Mouse (Mus musculus) embryo, embryonic 10.5 days (tissue): ENCODE results near the gene Tmem52.
"Not testable (repeated sequence)": the region's sequence is repeated elsewhere in the genome, so short reads cannot be mapped to it uniquely, and the experiment has no call there.

Experiments
- DNase-seq: peaks from one replicate; pipeline ENCODE4 v3.0.0-alpha.2; 2015; ENCODE audit warnings: low spot score

Tmem52 gene

GRCm38 (mm10) chr4:155472716-155473290 is 3.9 kb downstream of the Tmem52 start:
- no peak for DNase-seq

DNA sequence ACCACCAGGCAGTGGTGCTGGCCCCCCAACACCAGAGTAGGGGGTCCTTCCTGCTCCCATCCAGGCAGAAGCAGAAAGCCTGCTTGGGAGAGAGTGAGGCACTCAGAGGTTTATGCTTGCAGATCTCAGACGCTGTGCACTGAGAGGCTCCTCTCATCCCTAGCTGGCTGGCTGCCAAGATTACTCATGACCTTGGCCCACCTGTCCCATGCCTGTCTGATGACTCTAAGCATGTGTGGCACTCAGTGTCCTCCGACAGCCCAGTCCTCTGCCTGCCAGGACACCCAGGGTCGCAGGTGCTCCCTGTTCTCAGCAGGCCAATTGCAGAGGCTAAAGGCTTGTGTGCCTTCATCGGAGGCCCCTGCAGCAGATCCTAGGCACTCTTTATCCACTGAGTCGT is 4.4 kb downstream of the Tmem52 start:
- DNase-seq, result no peak

DNA sequence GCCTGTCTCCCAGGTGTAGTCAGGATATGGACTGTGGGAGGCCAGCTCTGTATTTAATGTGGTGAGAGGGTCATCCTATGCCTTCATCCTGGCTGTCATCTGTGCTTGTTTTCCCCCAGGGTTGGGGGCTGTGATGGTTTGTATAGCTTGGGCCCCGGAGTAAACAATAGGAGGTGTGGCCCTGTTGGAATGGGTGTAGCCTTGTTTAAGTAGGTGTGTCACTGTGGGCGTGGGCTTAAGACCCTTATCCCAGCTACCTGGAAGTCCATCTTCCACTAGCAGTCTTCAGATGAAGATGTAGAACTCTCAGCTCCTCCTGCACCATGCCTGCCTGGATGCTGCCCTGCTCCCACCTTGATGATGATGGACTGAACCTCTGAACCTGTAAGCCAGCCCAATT is 4.9 kb downstream of the Tmem52 start:
- not testable (repeated sequence) for DNase-seq

DNA sequence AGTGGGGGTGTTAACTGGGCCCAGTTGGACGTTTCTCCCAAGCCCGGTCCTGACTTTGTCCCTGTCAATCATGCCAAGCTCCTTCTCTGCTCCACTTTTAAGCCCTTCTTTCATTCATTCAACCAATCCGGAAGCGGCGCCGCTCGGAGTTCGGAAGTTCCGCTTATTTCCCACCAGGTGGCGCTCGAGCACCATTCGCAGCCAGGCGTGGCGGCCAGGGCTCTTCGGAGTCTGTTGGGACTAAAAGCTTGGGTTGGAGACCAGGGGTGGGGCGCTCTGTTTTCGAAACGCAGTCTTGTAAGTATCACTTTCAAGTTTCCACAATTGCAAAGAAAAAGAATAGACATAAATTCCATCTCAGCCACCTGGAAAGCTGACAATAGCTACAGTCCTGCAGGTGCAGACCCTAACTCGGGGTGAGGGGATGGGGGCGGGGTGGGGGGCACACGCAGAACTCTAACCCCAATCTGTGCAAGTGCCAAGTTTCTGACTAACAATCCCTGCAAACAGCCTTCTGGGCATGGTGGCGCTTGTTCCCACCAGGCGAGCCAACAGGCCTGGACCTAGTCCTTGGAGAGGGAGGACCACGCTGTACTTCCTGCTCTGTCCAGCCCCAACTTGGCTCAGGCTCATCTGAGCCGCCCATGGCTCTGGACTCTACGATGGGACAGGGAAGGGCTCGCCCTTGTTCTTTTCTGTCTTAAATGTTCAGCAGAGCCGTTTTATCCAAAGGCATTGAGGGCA is 12.6 kb downstream of the Tmem52 start:
- DNase-seq, result peak; percentile 89

DNA sequence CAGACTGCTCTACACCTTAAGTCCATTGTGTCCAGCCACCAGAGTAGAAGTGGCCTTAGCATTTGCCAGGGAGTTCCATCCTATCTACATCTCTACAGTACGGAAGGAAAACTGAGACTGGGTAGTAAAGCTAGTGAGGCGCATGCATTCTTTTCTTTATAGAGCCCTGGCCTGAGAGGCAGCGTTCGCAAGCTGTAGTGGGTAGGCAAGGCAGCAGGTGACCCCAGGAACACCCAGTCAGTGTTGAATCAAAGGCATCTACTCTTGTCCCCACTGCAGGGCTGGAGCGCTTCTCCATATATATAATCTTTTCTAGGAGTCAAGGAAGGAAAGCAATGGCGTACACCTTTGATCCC is 13.2 kb downstream of the Tmem52 start:
- DNase-seq, result no peak

- no peak for DNase-seq
These were observed 14.0 kb downstream of the Tmem52 start for GRCm38 (mm10) chr4:155482733-155483540.

- DNase-seq, result no peak
These were observed 16.6 kb downstream of the Tmem52 start for GRCm38 (mm10) chr4:155485521-155485920.

GRCm38 (mm10) chr4:155487746-155488145 is 18.8 kb downstream of the Tmem52 start:
- no peak for DNase-seq

DNA sequence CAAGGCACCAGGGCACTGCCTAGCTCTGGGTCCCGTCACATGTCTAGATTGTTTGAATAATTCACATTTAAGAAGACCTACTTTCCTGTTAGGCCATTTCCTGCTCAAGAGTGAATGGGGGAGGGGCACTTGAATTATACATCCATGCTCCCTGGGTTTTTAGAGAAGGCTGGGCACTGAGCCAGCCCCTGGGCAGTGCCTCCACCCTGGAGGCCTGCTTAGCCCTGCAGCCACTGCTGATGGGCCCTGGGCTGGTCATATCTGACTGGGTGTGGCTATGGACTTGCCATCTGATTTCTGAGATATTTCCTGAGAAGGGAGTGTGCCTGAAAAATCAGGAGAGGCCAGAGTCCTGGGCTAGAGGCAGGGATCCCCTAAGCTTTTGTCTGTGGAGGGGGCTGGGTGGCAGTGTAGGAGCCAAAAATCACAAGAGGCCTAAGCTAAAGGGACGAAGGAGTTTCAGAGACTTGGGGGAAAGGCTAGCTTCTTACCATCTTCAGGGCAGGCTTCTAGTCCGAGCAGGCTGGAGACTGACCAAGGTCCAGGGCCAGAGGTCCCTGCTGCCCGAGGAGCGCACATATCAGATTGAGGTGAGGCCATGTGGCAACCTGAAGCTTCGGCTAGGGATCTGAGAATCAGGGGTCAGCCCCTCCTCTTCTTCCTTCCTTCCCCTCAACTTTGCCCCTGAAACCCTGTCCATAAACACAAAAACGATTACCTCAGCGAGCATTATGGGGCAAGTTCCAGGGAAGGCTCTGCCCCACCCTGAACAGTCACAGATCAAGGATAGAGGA is 19.5 kb downstream of the Tmem52 start:
- DNase-seq, result peak; percentile 37

DNA sequence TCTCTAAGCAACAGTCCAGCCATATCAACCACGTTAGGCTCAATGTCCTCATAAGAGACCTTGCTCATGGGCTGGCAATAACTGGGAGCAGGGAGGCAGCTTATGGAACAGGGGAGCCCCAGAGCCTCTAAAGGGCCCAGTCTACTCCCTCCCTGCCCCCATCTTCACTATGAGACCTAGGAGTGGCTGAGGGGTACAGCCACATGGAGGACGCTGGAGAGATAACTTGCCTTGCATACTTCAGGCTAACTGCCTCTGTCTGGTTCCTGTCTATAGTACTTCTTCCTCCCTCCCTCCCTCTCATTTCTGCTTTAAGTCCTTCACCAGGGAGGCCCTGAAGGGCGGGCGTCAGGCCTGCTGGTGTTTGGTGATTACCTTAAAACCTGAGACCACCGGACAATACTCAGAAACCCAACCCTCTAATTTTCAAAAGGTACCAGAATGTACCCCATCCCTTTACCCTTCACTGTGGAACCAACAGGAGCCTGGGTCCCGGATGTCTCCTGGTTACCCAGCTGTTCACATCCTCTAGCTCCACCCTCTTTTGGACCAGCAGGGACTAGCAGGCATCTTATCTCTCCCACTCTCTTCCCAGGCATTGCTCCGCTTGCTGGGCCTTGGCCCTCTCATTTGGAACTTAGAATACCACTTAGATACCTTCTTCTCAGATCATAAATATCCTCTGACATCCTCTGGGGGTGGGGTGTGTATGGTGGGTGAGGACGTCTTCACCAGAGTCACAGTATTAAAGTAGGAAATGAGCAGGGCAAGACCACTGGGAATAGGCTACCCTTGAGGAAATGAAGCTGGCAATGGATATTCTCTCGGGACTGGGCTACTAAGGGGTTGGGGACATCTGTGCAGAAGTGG is 20.4 kb downstream of the Tmem52 start:
- DNase-seq, result no peak

- DNase-seq, result peak; percentile 18
These were observed 21.5 kb downstream of the Tmem52 start for GRCm38 (mm10) chr4:155490456-155490855.

DNA sequence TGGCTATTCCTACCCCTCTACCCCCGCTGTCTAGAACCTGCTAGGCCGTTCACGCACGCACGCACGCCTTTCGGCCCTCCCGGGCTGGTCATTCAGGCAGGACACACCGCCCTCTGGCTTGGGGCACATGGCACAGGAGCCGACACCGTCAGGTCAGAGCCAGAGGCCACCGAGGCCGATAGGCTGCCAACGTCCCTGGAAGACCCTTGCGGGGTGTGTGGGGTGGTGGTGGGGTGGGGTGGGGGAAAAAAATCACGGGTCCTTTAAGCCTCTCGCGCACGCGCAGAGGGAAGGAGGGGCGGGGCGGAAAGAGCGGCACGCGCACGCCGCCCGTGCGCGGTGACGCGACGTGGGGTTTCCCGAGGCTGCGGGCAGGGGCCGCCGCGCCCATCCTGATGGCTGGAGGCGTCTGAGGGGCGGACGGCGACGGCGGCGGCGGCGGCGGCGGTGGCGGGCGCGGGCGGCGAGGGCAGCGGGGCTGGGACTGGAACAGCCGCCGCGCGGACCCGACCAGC is 22.1 kb downstream of the Tmem52 start, which contains the start of gene Gnb1:
Gene Gnb1 (plus strand): TSS at position 372 of the 515 bp plus-strand sequence.
- DNase-seq, result peak; percentile 90

- DNase-seq, result peak; percentile 54
These were observed 22.7 kb downstream of the Tmem52 start for GRCm38 (mm10) chr4:155491529-155492130.

DNA sequence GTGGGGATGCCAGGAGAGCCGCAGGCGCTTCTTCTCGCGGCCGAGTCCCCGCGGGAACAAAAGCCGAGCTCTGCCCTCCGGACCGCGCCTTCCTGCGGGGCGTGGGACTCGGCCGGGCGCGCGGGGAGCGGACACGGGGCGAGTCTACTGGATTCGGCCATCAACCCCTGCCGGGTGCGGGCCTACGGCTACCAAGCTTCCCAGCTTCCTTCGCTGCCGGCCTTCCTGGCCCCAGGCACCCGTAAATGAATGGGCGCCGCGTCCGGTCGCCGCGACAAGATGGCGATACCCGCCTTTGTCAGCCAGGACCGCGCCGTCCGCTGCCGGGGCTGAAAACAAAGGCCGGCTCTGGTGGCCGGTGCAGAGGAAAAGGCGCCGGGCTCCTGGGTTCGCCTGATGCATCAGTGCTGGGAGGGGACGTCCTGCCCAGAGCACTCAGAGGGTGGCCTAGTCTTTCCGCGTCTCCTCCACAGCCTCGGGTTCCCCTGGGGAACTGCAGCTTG is 23.3 kb downstream of the Tmem52 start:
- peak; percentile 69 for DNase-seq

GRCm38 (mm10) chr4:155494891-155495290 is 26.0 kb downstream of the Tmem52 start:
- DNase-seq, result no peak

DNA sequence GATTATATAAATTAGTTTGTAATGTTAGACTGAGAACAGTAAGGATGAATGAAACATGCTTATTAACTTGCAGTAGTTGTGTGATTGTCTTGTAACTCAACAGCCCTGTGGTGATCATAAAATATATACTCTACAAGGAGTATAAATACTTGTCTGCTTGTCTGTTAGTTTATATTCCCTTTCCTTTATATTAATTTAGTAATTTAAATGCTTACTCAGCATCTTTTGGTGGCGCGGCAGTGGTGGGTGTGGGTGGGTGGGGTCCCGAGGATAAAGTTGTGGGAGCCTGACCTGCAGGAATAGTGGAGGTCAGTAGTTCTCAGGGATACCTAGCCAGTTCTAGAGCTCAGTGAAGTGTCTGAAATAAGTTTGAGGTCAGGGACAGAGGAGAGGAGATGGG is 29.0 kb downstream of the Tmem52 start:
- DNase-seq, result no peak

GRCm38 (mm10) chr4:155501126-155501525 is 32.2 kb downstream of the Tmem52 start:
- no peak for DNase-seq

- DNase-seq, result no peak
These were observed 36.2 kb downstream of the Tmem52 start for GRCm38 (mm10) chr4:155505067-155505466.

GRCm38 (mm10) chr4:155505671-155506295 is 36.9 kb downstream of the Tmem52 start:
- no peak for DNase-seq

GRCm38 (mm10) chr4:155508614-155509013 is 39.7 kb downstream of the Tmem52 start:
- DNase-seq, result no peak
